Mouse (Mus musculus): Measurements from ENCODE around the gene Sh3d21.

- TF ChIP-seq CTCF (IDR thresholded peaks at IDR 0.05; ENCODE audit: low read depth, low read length) (no peak), GATA1 (IDR thresholded peaks at IDR 0.05; ENCODE audit: borderline replicate concordance, low read length) (no peak)
These were observed 22.3 kb downstream of the Sh3d21 start for GRCm38 (mm10) chr4:126141021-126141420.
